Mouse (Mus musculus) activated CD4-positive, CD25-positive, alpha-beta regulatory T cell, adult 4 months (primary cell): ENCODE data around the gene Pde4d. TPM values are rescaled to one million over a fixed set of nuclear protein-coding genes. Genes with fewer than 3 reads are reported as not detected.

ENCODE experiments used
- ATAC-seq: one replicate; pipeline ENCODE4 v1.8.0; 2017
- polyA plus RNA-seq, 2 experiments: library from polyadenylated mRNA; unstranded; fragments of 100-300 nt; shearing (Covaris generic); gene quantifications; one replicate each; pipeline ENCODE4 v1.2.1; 2017

Gene Pde4d
- polyA plus RNA-seq, 2 experiments from 2014 or later = 7.3 to 7.6 TPM

- no peak for ATAC-seq
Observed at GRCm38 (mm10) chr13:109427541-109427940, 977.8 kb downstream of the Pde4d start.

- ATAC-seq = no peak
Observed at GRCm38 (mm10) chr13:109429544-109429943, 979.8 kb downstream of the Pde4d start.

DNA sequence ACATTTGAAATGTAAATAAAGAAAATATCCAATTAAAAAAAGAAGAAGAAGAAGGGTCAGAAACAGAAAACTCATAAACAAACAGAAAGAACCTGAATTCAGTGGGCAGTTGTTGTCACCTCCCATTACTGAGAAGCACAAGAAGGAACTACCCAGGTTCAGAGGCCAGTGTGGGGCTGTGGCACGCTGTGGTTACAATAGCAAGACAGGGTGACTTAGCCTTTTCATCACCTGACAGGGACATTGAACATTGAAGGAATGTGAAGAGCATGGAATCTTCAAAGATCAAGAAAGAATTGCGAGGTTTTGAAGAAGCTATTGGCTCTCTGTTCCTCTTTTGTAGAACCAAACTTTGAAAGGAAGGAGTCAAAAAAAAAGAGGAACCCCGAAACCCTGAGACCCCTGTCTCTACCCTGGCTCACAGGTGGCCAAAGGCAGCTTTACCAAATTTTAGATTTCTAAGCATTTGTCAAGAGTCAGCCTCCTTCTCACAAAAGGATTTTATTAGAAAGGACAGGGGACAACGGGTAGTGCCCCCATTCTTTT, 987.6 kb downstream of the Pde4d start:
- no peak for ATAC-seq

DNA sequence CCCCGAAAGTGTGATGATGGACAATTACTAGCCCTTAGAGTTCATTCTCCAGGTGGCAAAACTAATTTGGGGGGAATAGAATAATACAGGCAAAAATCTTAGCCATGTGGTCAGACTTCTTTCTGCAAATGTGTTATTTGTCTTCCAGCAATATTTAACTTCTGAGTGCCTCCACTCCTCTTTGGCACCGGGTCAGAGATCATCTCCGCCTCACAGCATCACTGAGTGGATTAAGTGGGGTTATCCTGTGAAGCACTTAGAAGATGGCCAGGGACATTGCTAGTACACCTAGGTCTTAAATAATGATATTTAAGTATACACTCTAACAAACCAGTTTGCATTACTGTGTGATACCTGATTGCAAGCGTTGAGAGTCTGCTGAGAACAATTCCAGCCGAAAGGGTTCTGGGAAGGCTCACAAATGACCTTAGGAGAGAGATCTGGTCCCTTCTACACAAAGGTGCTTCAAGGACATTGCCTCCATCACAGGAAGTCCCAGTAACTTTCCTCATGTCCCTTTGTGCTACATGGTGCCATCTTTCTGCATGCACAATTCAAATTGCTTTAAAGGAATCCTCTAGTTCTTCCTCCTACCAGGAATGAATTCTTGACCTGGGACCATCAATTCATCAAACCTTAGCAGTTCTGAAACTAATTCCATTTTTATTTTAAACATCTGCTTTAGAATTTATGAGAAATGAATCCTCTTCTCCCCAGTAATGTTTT, 989.9 kb downstream of the Pde4d start:
- ATAC-seq = no peak

- ATAC-seq = no peak
Observed at GRCm38 (mm10) chr13:109440331-109440730, 990.6 kb downstream of the Pde4d start.

GRCm38 (mm10) chr13:109440881-109441280, 991.1 kb downstream of the Pde4d start:
- ATAC-seq = peak; percentile 49

GRCm38 (mm10) chr13:109441401-109441973, 991.7 kb downstream of the Pde4d start:
- ATAC-seq = no peak

DNA sequence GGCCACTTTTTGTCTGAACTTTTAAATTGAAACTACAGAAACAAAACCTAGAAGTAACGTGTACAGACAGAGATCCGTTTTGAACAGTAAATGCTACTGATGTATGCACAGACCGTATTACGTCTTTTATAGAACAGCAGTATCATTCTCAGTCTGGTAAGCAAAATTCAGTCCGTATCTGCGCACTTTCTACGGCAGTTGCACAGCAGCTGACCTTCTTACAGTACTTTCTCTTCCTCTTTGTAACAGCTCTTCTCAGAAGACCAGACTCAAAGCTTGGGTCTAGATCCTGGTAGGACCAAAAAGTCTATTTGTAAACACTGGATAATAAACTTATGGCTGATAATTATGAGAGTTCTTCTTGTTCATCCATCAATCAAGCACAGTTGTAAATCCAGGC, 996.4 kb downstream of the Pde4d start:
- no peak for ATAC-seq

GRCm38 (mm10) chr13:109448121-109448520, 998.4 kb downstream of the Pde4d start:
- no peak for ATAC-seq

DNA sequence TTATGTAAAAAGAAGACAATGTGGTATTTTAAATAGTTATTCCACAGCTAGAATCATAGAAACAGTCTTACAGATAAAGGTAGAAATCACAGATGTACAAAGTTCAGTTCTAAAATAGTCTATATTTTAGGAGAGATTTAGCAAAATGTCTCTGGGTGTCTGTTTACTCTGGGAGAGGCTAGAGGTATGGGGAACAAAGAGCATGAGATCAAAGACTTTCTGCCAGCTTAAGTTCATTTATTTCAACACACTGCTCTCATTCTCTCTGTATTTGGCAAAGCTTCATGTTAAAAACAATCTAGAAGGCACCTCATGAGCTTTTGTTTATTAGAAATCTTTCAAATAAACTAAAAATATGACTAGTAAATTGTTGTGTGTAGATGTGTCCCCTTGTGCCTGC, 1024.6 kb downstream of the Pde4d start:
- ATAC-seq = no peak

GRCm38 (mm10) chr13:109481446-109481845, 1031.7 kb downstream of the Pde4d start:
- no peak for ATAC-seq

DNA sequence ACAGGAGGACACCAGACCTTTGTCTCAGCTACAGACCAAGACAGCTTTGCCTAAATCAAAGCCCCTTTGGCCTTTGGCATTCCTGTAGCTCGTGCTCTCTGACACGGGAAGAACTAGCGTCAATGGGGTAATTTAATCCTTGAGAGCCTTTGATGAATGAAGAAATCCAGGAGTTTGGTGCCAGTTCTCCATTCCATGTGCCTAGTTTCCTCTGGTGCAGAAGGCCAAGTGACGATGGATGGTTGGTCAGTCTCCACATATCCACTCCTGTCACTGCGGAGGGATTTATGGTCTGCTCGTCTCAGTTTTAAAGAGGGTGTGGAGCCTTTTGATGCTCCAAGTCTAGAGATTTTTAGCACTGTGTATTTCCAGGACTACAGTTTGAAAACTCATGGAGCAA, 1036.4 kb downstream of the Pde4d start:
- ATAC-seq = no peak

- ATAC-seq = no peak
Observed at GRCm38 (mm10) chr13:109487378-109487777, 1037.6 kb downstream of the Pde4d start.

DNA sequence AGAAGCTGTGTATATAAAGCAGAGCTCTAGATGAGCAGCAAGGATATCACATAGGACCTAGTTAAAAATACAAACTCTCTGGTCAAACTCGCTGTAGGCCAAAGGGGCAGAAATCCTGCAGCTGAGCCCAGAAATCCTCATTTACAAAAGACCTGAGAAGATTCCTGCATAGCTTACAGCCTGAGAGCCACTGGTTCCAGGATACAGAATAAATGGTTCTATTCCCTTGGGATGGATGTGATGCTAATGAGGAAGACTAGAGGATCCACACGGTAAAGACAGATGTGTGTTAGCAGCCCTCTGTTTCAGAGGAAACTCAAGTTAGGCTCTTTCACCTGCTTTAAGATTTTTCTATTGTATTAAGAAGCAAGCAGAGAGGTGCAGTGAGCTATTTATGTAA, 1041.1 kb downstream of the Pde4d start:
- no peak for ATAC-seq

GRCm38 (mm10) chr13:109491829-109492228, 1042.1 kb downstream of the Pde4d start:
- ATAC-seq = no peak

- ATAC-seq = no peak
Observed at GRCm38 (mm10) chr13:109500336-109500735, 1050.6 kb downstream of the Pde4d start.

DNA sequence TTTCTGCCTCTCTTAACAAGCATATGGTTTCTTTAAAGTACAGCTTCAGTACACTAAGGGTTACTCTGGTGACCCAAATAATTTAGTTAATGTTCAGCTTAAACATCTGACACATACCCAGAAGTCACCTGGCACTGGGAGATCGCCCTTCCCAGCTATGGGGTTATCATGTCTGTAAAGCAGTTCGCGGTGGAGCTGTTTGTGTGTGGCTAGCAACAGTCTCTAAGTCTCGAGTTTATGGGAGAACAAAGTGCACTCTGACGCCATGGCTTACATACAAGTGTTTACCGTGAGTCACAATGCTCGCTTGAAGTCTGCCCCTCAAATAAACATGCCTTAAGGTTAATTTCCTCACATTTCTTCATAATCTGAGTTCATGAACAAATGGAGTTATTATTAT, 1053.0 kb downstream of the Pde4d start:
- no peak for ATAC-seq

GRCm38 (mm10) chr13:109506754-109507153, 1057.0 kb downstream of the Pde4d start:
- no peak for ATAC-seq

DNA sequence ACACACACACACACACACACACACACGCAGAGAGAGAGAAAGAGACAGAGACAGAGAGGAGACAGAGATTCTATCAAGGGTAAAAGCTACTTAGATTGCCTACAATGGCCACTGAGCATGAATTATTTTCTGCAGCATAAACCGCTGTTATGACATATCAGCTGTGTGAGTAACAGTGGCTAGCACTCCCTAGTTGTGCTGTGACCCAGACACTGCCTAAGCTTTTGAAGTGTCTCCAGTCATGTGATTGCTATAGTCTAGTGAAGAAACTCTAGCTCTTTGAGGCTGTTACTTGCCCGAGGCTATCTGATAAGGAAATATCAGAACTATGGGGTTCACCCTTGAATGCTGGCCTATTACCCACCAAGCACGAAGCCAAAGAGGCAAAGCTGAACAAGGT, 1058.7 kb downstream of the Pde4d start:
- ATAC-seq = no peak

- ATAC-seq = no peak
Observed at GRCm38 (mm10) chr13:109518194-109518593, 1068.4 kb downstream of the Pde4d start.

DNA sequence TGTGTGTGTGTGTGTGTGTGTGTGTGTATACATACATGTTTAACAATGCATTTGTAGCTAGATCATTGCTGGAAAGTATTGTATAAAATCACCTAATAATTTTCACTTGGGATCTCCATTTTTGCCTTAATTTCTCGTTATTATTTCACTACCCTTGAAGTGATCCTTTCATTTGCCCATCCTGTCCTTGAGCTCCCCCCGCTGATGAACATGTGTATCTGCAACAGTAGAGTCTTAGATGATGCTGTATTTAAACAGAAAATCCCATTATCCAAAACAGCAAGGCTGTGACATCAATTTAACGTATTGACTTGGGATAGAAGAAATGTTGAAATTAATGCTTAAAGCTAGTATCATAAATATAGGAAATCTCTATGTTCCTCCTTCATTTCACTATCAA, 1069.7 kb downstream of the Pde4d start:
- no peak for ATAC-seq

DNA sequence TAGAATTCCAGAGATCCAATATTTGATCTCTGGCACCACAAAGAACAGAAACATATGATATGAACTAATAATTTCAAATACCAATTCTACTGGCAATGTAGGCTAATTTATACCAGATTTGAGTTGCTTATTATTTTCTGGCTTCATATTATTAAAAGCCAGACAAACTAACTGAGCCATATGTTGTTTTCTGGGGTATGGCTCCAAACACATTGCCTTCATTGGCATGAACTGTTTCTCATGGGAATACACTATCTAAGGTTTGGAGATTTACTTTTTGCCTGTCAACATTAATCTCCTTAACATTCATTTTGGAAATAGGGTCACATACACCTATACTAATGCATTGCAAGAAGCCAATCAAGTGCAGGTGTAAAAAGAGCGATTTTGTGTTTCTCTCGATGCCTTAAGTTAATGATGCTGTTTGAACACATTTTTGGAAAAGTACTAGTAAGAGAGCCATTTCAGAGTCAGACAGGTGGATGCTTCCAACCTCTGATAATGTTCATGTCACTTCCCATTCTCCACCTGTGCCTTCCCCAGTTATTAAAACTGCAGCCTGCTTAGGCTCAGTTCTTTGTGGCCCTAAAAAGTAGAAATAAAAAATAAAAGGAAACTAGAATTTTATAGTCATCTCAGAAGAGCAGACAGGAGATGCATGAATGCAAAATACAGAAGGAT, 1070.4 kb downstream of the Pde4d start:
- ATAC-seq = no peak

- no peak for ATAC-seq
Observed at GRCm38 (mm10) chr13:109533838-109534523, 1084.2 kb downstream of the Pde4d start.
